Mouse (Mus musculus): ENCODE results near the gene Sptssb. TPM values are rescaled to one million over a fixed set of nuclear protein-coding genes. Genes with fewer than 3 reads are reported as not detected.

The Sptssb gene
- polyA plus RNA-seq, 1 experiment, result not detected

GRCm38 (mm10) chr3:69800829-69801384, 58.8 kb downstream of the Sptssb start:
- WGBS, result 77% methylated on average over 7 of the region's 7 CpGs
- TF ChIP-seq CTCF (IDR thresholded peaks at IDR 0.05; ENCODE audit: extremely low read depth, insufficient read depth, insufficient read length, insufficient replicate concordance), result no peak
- TF ChIP-seq POLR2A (IDR thresholded peaks at IDR 0.05; ENCODE audit: low read depth, low read length), result no peak
- Histone ChIP-seq H3K27ac (ENCODE audit: insufficient read depth, low read length) (no peak overlapping the region), H3K27me3 (ENCODE audit: control insufficient read depth, insufficient read depth, low read length) (no peaks in the 10 kb centered on the region), H3K4me1 (ENCODE audit: control insufficient read depth, insufficient read depth, insufficient read length) (no peaks in the 10 kb centered on the region), H3K36me3 (ENCODE audit: control insufficient read depth, insufficient read depth, low read length) (no peaks in the 10 kb centered on the region), H3K4me3 (ENCODE audit: extremely low read depth, insufficient read depth, insufficient read length) (no peak overlapping the region)
- no peak for DNase-seq (ENCODE audit: low read depth in 1 of 2, low spot score in 2 of 2)

- Histone ChIP-seq H3K4me3 (ENCODE audit: extremely low read depth, insufficient read depth, insufficient read length) (no peak overlapping the region), H3K27me3 (ENCODE audit: control insufficient read depth, insufficient read depth, low read length) (no peaks in the 10 kb centered on the region), H3K27ac (ENCODE audit: insufficient read depth, low read length) (no peak overlapping the region), H3K4me1 (ENCODE audit: control insufficient read depth, insufficient read depth, insufficient read length) (no peaks in the 10 kb centered on the region), H3K36me3 (ENCODE audit: control insufficient read depth, insufficient read depth, low read length) (no peaks in the 10 kb centered on the region)
- no peak for TF ChIP-seq POLR2A (IDR thresholded peaks at IDR 0.05; ENCODE audit: low read depth, low read length)
- TF ChIP-seq CTCF (IDR thresholded peaks at IDR 0.05; ENCODE audit: extremely low read depth, insufficient read depth, insufficient read length, insufficient replicate concordance), result no peak
- DNase-seq (ENCODE audit: low read depth in 1 of 2, low spot score in 2 of 2), result no peak
- 72% methylated on average over 1 of the region's 1 CpGs for WGBS
Measured at GRCm38 (mm10) chr3:69799096-69799495, 60.6 kb downstream of the Sptssb start.

- no peak for DNase-seq (ENCODE audit: low read depth in 1 of 2, low spot score in 2 of 2)
- no peaks in the 10 kb centered on the region for H3K36me3 ChIP-seq (ENCODE audit: control insufficient read depth, insufficient read depth, low read length)
- WGBS, result 87% methylated on average over 2 of the region's 2 CpGs
- no peak overlapping the region for H3K27ac ChIP-seq (ENCODE audit: insufficient read depth, low read length)
- no peaks in the 10 kb centered on the region for H3K4me1 ChIP-seq (ENCODE audit: control insufficient read depth, insufficient read depth, insufficient read length)
- TF ChIP-seq CTCF (IDR thresholded peaks at IDR 0.05; ENCODE audit: extremely low read depth, insufficient read depth, insufficient read length, insufficient replicate concordance) (no peak), POLR2A (IDR thresholded peaks at IDR 0.05; ENCODE audit: low read depth, low read length) (no peak)
- no peaks in the 10 kb centered on the region for H3K27me3 ChIP-seq (ENCODE audit: control insufficient read depth, insufficient read depth, low read length)
- no peak overlapping the region for H3K4me3 ChIP-seq (ENCODE audit: extremely low read depth, insufficient read depth, insufficient read length)
Measured at GRCm38 (mm10) chr3:69797969-69798368, 61.8 kb downstream of the Sptssb start.

- 88% methylated on average over 4 of the region's 4 CpGs for WGBS
- DNase-seq (ENCODE audit: low read depth in 1 of 2, low spot score in 2 of 2), result no peak
- H3K36me3 ChIP-seq (ENCODE audit: control insufficient read depth, insufficient read depth, low read length), result no peaks in the 10 kb centered on the region
- H3K27ac ChIP-seq (ENCODE audit: insufficient read depth, low read length), result no peak overlapping the region
- TF ChIP-seq CTCF (IDR thresholded peaks at IDR 0.05; ENCODE audit: extremely low read depth, insufficient read depth, insufficient read length, insufficient replicate concordance) (no peak), POLR2A (IDR thresholded peaks at IDR 0.05; ENCODE audit: low read depth, low read length) (no peak)
- H3K27me3 ChIP-seq (ENCODE audit: control insufficient read depth, insufficient read depth, low read length), result no peaks in the 10 kb centered on the region
- no peaks in the 10 kb centered on the region for H3K4me1 ChIP-seq (ENCODE audit: control insufficient read depth, insufficient read depth, insufficient read length)
- no peak overlapping the region for H3K4me3 ChIP-seq (ENCODE audit: extremely low read depth, insufficient read depth, insufficient read length)
Measured at GRCm38 (mm10) chr3:69797533-69797932, 62.2 kb downstream of the Sptssb start.

- Histone ChIP-seq H3K4me3 (ENCODE audit: extremely low read depth, insufficient read depth, insufficient read length) (no peak overlapping the region), H3K27ac (ENCODE audit: insufficient read depth, low read length) (no peak overlapping the region), H3K27me3 (ENCODE audit: control insufficient read depth, insufficient read depth, low read length) (no peaks in the 10 kb centered on the region), H3K36me3 (ENCODE audit: control insufficient read depth, insufficient read depth, low read length) (no peaks in the 10 kb centered on the region), H3K4me1 (ENCODE audit: control insufficient read depth, insufficient read depth, insufficient read length) (no peaks in the 10 kb centered on the region)
- 82% methylated on average over 3 of the region's 3 CpGs for WGBS
- DNase-seq (ENCODE audit: low read depth in 1 of 2, low spot score in 2 of 2), result no peak
- TF ChIP-seq POLR2A (IDR thresholded peaks at IDR 0.05; ENCODE audit: low read depth, low read length) (no peak), CTCF (IDR thresholded peaks at IDR 0.05; ENCODE audit: extremely low read depth, insufficient read depth, insufficient read length, insufficient replicate concordance) (no peak)
Measured at GRCm38 (mm10) chr3:69792823-69793417, 66.8 kb downstream of the Sptssb start.

- H3K4me3 ChIP-seq (ENCODE audit: extremely low read depth, insufficient read depth, insufficient read length), result no peak overlapping the region
- no peak for DNase-seq (ENCODE audit: low read depth in 1 of 2, low spot score in 2 of 2)
- H3K36me3 ChIP-seq (ENCODE audit: control insufficient read depth, insufficient read depth, low read length), result no peaks in the 10 kb centered on the region
- TF ChIP-seq CTCF (IDR thresholded peaks at IDR 0.05; ENCODE audit: extremely low read depth, insufficient read depth, insufficient read length, insufficient replicate concordance), result no peak
- no peak for TF ChIP-seq POLR2A (IDR thresholded peaks at IDR 0.05; ENCODE audit: low read depth, low read length)
- H3K27me3 ChIP-seq (ENCODE audit: control insufficient read depth, insufficient read depth, low read length), result no peaks in the 10 kb centered on the region
- no peaks in the 10 kb centered on the region for H3K4me1 ChIP-seq (ENCODE audit: control insufficient read depth, insufficient read depth, insufficient read length)
- 80% methylated on average over 4 of the region's 4 CpGs for WGBS
- H3K27ac ChIP-seq (ENCODE audit: insufficient read depth, low read length), result no peak overlapping the region
Measured at GRCm38 (mm10) chr3:69779246-69779796, 80.4 kb downstream of the Sptssb start.

GRCm38 (mm10) chr3:69773356-69773755, 86.4 kb downstream of the Sptssb start:
- Histone ChIP-seq H3K4me1 (ENCODE audit: control insufficient read depth, insufficient read depth, insufficient read length) (no peaks in the 10 kb centered on the region), H3K36me3 (ENCODE audit: control insufficient read depth, insufficient read depth, low read length) (no peaks in the 10 kb centered on the region), H3K27ac (ENCODE audit: insufficient read depth, low read length) (no peak overlapping the region), H3K27me3 (ENCODE audit: control insufficient read depth, insufficient read depth, low read length) (no peaks in the 10 kb centered on the region), H3K4me3 (ENCODE audit: extremely low read depth, insufficient read depth, insufficient read length) (no peak overlapping the region)
- WGBS, result 68% methylated on average over 4 of the region's 4 CpGs
- TF ChIP-seq POLR2A (IDR thresholded peaks at IDR 0.05; ENCODE audit: low read depth, low read length), result no peak
- no peak for TF ChIP-seq CTCF (IDR thresholded peaks at IDR 0.05; ENCODE audit: extremely low read depth, insufficient read depth, insufficient read length, insufficient replicate concordance)
- DNase-seq (ENCODE audit: low read depth in 1 of 2, low spot score in 2 of 2), result no peak

Other genes starting within 250 kb of the Sptssb start
- 29.5 and 30.8 TPM in 2 replicates for gene Nmd3, start 138.0 kb downstream of the Sptssb start, polyA plus RNA-seq (2012; rRNA removed)
- not detected in 2 replicates for gene Otol1, start 147.7 kb upstream of the Sptssb start, polyA plus RNA-seq (2012; rRNA removed)